Mouse (Mus musculus) forebrain, postnatal 0 days (tissue): Measurements from ENCODE around the gene Tomm40l. TPM values are rescaled to one million over a fixed set of nuclear protein-coding genes. Genes with fewer than 3 reads are reported as not detected.

Source experiments
- ATAC-seq: fragments of 200-750 bp; cut with Nextera tagmentation; 2 replicates; pipeline ENCODE4 v1.8.0; 2017; ENCODE audit warnings: mild to moderate bottlenecking, moderate library complexity
- DNase-seq: peaks from one replicate; pipeline ENCODE4 v3.0.0-alpha.2; 2015
- H3K27ac ChIP-seq: fragments of 300-500 bp; sonication (generic); 2 replicates; pipeline ENCODE4 v1.5.1; 2014; ENCODE audit warnings: low read depth, mild to moderate bottlenecking, antibody characterized with exemption, low read length, moderate library complexity, mixed read lengths
- H3K27me3 ChIP-seq: fragments of 300-500 bp; sonication (generic); 2 replicates; pipeline ENCODE4 v1.6.1; 2014; ENCODE audit warnings: mild to moderate bottlenecking, low read length, mixed read lengths; ENCODE audit not compliant: insufficient read depth
- H3K36me3 ChIP-seq: fragments of 300-500 bp; sonication (generic); 2 replicates; pipeline ENCODE4 v1.6.1; 2014; ENCODE audit warnings: mild to moderate bottlenecking, moderate library complexity; ENCODE audit not compliant: insufficient read depth
- H3K4me1 ChIP-seq: fragments of 300-500 bp; sonication (generic); 2 replicates; pipeline ENCODE4 v1.6.1; 2014; ENCODE audit warnings: antibody characterized with exemption; ENCODE audit not compliant: insufficient read depth
- H3K4me2 ChIP-seq: fragments of 300-500 bp; sonication (generic); 2 replicates; pipeline ENCODE4 v1.6.1; 2014; ENCODE audit warnings: low read depth, mild to moderate bottlenecking, moderate library complexity
- H3K4me3 ChIP-seq: fragments of 300-500 bp; sonication (generic); 2 replicates; pipeline ENCODE4 v1.5.1; 2014; ENCODE audit warnings: low read depth, low read length, mixed read lengths
- H3K9ac ChIP-seq: fragments of 300-500 bp; sonication (generic); 2 replicates; pipeline ENCODE4 v1.6.1; 2014; ENCODE audit warnings: mild to moderate bottlenecking
- H3K9me3 ChIP-seq: fragments of 300-500 bp; sonication (generic); 2 replicates; pipeline ENCODE4 v1.6.1; 2016; ENCODE audit warnings: low read length
- CTCF ChIP-seq: sonication (generic); IDR thresholded peaks from 2 replicates; pipeline ENCODE4 v1.5.1; 2016; ENCODE audit warnings: antibody characterized with exemption, control low read depth, low read depth
- WGBS: fragments of 180-500 bp; shearing (Covaris S2); extraction: QIAGEN DNeasy Blood & Tissue Kit; methylation state at CpG from one replicate; pipeline ENCODE4 v1.1.7; 2014; 5-methylcytosine and 5-hydroxymethylcytosine counted together
- polyA plus RNA-seq: library from polyadenylated mRNA; unstranded; fragments of >200 nt; fragmentation: Nextera tagmentation; extraction: Ambion mirVana; gene quantifications from 2 replicates; pipeline ENCODE4 v1.2.1, GENCODE M21; 2015
- total RNA-seq: library from RNA; depleted of rRNA; stranded (reverse); fragments of >200 nt; gene quantifications from 2 replicates; pipeline ENCODE4 v1.2.3, GENCODE M21; 2014

The Tomm40l gene
- total and polyA plus RNA-seq, 2 experiments from 2014 or later, result 41.7 to 46.5 TPM

GRCm38 (mm10) chr1:171240911-171241310 lies 18.6 kb upstream of the Tomm40l start:
- Histone ChIP-seq H3K9ac (no peak overlapping the region), H3K9me3 (no peaks in the 10 kb centered on the region), H3K36me3 (peaks cover 63% of the 10 kb centered on the region), H3K4me2 (no peak overlapping the region), H3K4me1 (no peaks in the 10 kb centered on the region), H3K27ac (no peak overlapping the region), H3K27me3 (no peaks in the 10 kb centered on the region), H3K4me3 (no peak overlapping the region)
- no peak for TF ChIP-seq CTCF
- ATAC-seq (no peak), DNase-seq (no peak)
- WGBS, result 95% methylated on average over 10 of the region's 10 CpGs

GRCm38 (mm10) chr1:171239992-171240744 lies 17.9 kb upstream of the Tomm40l start:
- 83% methylated on average over 15 of the region's 15 CpGs for WGBS
- no peak overlapping the region for H3K9ac ChIP-seq
- no peak overlapping the region for H3K4me3 ChIP-seq
- no peak overlapping the region for H3K27ac ChIP-seq
- no peaks in the 10 kb centered on the region for H3K9me3 ChIP-seq
- DNase-seq (no peak), ATAC-seq (no peak)
- no peak for TF ChIP-seq CTCF
- peaks cover 70% of the 10 kb centered on the region for H3K36me3 ChIP-seq
- H3K4me1 ChIP-seq, result no peaks in the 10 kb centered on the region
- no peaks in the 10 kb centered on the region for H3K27me3 ChIP-seq
- no peak overlapping the region for H3K4me2 ChIP-seq

- Histone ChIP-seq H3K4me3 (no peak overlapping the region), H3K9me3 (no peaks in the 10 kb centered on the region), H3K27me3 (no peaks in the 10 kb centered on the region), H3K4me2 (no peak overlapping the region), H3K27ac (no peak overlapping the region), H3K9ac (no peak overlapping the region), H3K4me1 (no peaks in the 10 kb centered on the region), H3K36me3 (peaks cover 87% of the 10 kb centered on the region)
- WGBS, result 74% methylated on average over 14 of the region's 14 CpGs
- TF ChIP-seq CTCF, result peak; percentile 76
- DNase-seq (peak; percentile 52), ATAC-seq (no peak)
These were observed 16.1 kb upstream of the Tomm40l start for GRCm38 (mm10) chr1:171238463-171238862.

- H3K4me1 ChIP-seq, result no peaks in the 10 kb centered on the region
- WGBS, result 90% methylated on average over 6 of the region's 6 CpGs
- peaks cover 82% of the 10 kb centered on the region for H3K36me3 ChIP-seq
These were observed 15.1 kb upstream of the Tomm40l start for GRCm38 (mm10) chr1:171237438-171237837.

GRCm38 (mm10) chr1:171235791-171236190 lies 13.5 kb upstream of the Tomm40l start:
- WGBS, result 85% methylated on average over 4 of the region's 4 CpGs
- Histone ChIP-seq H3K4me2 (no peak overlapping the region), H3K27ac (no peak overlapping the region), H3K27me3 (no peaks in the 10 kb centered on the region), H3K9ac (no peak overlapping the region), H3K9me3 (no peaks in the 10 kb centered on the region), H3K4me3 (no peak overlapping the region), H3K36me3 (peaks cover 70% of the 10 kb centered on the region), H3K4me1 (no peaks in the 10 kb centered on the region)
- no peak for ATAC-seq
- no peak for DNase-seq
- TF ChIP-seq CTCF, result no peak

More at GRCm38 (mm10) chr1:171237438-171237837, 15.1 kb upstream of the Tomm40l start:
- ATAC-seq (no peak), DNase-seq (no peak)
- Histone ChIP-seq H3K4me3 (no peak overlapping the region), H3K4me2 (no peak overlapping the region), H3K9me3 (no peaks in the 10 kb centered on the region), H3K9ac (no peak overlapping the region), H3K27me3 (no peaks in the 10 kb centered on the region), H3K27ac (no peak overlapping the region)
- no peak for TF ChIP-seq CTCF

GRCm38 (mm10) chr1:171234538-171234937 lies 12.2 kb upstream of the Tomm40l start:
- H3K4me1 ChIP-seq, result no peaks in the 10 kb centered on the region
- H3K9ac ChIP-seq, result no peak overlapping the region
- no peak for DNase-seq
- no peak overlapping the region for H3K4me3 ChIP-seq
- TF ChIP-seq CTCF, result no peak
- no peak for ATAC-seq
- no peaks in the 10 kb centered on the region for H3K9me3 ChIP-seq
- H3K4me2 ChIP-seq, result no peak overlapping the region
- H3K36me3 ChIP-seq, result peaks cover 57% of the 10 kb centered on the region
- 96% methylated on average over 4 of the region's 4 CpGs for WGBS
- H3K27me3 ChIP-seq, result no peaks in the 10 kb centered on the region
- no peak overlapping the region for H3K27ac ChIP-seq

- Histone ChIP-seq H3K27me3 (no peaks in the 10 kb centered on the region), H3K9me3 (no peaks in the 10 kb centered on the region), H3K4me3 (no peak within 1 kb of the TSS), H3K4me2 (no peak within 1 kb of the TSS), H3K4me1 (no peaks in the 10 kb centered on the region), H3K27ac (no peak within 1 kb of the TSS), H3K9ac (no peak within 1 kb of the TSS), H3K36me3 (peaks cover 55% of the 10 kb centered on the region)
- WGBS, result 95% methylated on average over 14 of the region's 14 CpGs
- ATAC-seq (no peak), DNase-seq (no peak)
- TF ChIP-seq CTCF, result no peak
These were observed 11.8 kb upstream of the Tomm40l start, which contains the start of gene Fcer1g for GRCm38 (mm10) chr1:171234126-171234525. Gene Fcer1g (minus strand): TSS chr1:171234365.
